Mouse (Mus musculus): ENCODE results near the gene Aqr.
"Not testable (repeated sequence)": the region's sequence is repeated elsewhere in the genome, so short reads cannot be mapped to it uniquely, and the experiment has no call there.

The Aqr gene

DNA sequence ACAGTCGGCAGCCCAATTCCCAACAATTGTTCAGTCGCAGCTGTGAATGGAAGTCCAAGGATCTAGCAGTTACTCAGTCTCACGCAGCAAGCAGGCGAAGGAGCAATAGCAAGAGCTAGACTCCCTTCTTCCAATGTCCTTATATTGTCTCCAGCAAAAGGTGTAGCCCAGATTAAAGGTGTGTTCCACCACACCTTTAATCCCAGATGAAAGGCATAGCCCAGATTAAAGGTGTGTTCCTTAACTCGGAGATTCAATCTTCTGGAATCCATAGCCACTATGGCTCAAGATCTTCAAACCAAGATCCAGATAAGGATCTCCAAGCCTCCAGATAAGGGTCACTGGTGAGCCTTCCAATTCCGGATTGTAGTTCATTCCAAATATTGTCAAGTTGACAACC is at the start of gene Aqr:
Gene Aqr, minus strand, starts transcription at position 101 of the 400 bp plus-strand sequence.
- DNase-seq (ENCODE audit: low spot score): not testable (repeated sequence)

DNA sequence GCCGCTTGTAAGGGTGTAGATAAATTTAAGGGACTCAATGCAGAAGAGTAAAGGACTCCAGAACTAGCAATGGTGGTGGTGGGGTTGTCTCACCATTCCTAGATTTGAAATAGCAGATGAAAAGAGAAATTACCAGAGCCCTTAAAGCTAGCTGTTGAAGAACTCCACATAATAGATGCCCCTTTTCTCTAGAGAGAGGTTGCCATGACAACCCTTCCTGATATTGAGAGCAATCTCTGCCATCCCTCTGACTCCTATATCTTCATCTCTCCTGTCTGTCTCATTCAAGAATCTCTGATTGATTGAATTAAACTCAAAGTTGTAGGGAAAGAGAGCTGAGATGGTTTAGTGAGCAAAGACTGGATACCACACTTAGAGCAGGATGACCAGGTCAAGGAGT is 49.7 kb upstream of the Aqr start:
- DNase-seq (ENCODE audit: low spot score): no peak

DNA sequence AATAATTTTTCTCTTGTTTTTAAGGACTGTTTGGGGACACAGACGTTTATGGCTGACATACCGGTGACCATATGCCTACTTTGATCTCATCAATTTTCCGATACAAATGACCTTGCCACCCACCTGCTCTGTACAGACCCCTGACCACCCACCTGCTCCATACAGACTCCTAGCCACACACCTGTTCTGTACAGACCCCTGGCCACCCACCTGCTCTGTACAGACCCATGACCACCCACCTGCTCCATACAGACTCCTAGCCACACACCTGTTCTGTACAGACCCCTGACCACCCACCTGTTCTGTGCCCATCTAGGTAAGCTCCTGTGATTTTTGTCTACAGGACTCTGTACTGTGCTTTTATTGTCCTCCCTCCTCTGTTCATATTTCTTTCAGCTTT is 48.8 kb upstream of the Aqr start:
- no peak for DNase-seq (ENCODE audit: low spot score)

DNA sequence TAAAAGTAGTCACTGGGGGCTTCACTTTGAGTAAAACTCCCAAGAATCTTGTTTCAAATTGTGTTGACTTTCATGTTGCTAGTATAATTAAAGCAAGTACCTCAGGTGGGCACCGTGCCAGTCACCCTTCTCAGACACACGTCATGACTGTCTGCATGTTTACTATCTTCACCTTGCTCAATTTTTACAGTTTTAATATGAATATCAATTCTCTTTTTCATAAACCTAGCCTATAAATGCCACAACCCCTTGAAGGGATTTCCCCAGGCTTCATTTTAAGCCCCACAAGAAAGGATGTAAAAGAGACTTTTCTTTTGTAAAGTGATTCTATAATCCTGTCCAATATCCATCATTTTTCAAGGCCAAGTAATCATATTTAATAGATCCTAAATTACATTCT is 44.4 kb upstream of the Aqr start:
- DNase-seq (ENCODE audit: low spot score): no peak

DNA sequence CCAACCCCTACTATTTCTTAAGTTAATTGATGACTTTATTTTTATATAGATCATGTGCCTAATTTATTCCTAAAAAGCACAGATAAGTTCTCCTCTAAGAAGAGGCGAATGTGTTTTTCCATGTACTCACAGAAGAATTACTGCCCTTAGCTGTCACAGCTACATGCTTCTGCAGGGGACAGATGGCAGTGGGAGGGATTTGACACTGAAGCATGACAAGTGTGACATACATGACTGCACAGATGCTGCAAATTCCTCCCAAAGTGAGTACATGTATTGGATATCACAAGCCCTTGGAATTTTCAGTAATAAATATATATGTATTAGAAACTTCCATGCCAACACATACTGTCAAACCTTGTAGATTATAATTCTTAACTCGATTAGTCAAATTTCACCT is 41.8 kb upstream of the Aqr start:
- no peak for DNase-seq (ENCODE audit: low spot score)

DNA sequence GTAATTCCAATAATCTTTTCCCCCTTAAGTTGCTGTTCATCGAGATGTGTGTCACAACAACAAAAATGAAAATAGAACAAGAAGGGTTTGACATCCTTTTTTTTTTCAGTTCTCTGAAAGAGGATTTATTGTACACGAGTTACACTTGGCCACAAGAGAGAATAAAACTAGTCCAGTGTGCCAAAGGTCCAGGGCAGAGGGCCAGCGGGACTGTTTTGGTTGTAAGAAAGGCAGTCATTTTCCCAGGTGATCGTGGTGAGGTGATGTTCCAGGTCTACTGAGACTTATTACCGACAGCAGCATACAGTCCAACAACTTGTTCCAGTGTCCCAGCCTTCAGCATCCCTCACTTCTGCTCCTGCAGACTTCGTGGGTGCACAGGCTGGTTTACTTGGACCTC is 18.2 kb upstream of the Aqr start:
- no peak for DNase-seq (ENCODE audit: low spot score)

DNA sequence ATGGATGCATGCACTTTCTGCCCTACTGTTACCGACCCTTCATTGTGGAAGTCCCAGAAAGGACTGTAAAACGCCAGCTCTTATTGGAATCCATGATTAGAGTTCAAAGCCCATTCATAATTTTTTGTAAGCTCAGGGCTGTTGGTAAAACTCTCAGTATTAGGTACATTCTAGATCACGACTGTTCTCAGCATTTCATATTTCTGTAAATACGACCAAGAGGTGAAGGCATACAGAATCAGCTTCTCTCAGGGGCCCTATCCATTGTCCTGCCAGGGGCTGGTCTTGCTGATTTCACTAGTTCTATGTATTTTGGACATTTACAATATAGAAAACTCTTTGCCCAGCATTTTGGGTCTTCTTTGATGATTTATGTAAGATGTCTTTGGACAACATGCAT is 14.8 kb upstream of the Aqr start:
- DNase-seq (ENCODE audit: low spot score): no peak

DNA sequence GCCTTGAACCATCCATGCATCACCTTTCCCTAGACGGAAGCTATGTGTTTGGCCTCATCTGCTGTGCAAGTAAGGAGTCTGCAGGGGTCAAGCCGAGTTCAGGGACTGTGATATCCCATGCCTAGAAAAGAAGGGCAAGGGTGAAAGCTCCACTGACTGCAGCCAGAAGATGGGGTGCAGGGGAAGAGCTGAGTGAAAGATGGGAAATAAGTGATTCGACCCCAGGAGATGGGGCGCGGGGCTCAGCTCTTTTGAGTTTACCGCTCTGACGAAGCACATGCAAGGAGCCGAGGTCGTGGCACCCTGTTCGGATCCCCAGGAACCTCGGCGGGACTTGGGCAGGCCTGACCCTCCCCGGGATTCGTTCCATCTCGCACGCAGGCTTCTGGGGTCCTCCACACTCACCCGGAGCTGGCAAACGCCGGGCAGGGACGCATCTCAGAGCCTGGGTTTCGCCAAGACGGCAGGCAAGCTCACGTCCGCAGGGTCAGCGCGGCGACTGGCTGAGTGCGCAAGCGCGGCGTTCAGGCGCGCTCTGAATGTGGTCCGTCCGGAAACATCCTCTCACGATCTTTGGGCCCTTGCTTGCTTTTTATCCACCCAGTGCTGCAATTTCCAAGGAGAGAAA is 14.2 kb upstream of the Aqr start, which contains the start of gene Zfp770:
Gene Zfp770, minus strand, starts transcription at position 538 of the 628 bp plus-strand sequence.
- DNase-seq (ENCODE audit: low spot score): peak; percentile 77

DNA sequence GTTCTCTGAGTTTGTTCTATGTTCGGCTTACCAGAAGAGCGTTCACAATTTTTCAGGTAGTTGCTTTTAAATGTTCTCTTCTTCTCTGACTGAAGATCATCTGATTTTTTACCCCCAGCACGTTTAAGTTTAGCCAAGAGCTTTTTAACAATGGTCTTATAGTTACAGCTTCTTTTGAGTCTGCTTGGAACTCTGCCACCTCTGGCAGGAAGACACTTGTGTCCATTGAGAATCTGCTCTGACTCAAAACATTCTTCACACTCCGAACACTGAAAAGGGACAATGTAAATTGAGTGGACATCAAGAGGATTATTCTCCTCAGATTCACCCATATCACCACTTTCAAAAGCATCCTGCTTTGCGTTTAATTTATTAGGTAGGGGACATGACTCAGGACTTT is 9.6 kb upstream of the Aqr start:
- DNase-seq (ENCODE audit: low spot score): no peak

DNA sequence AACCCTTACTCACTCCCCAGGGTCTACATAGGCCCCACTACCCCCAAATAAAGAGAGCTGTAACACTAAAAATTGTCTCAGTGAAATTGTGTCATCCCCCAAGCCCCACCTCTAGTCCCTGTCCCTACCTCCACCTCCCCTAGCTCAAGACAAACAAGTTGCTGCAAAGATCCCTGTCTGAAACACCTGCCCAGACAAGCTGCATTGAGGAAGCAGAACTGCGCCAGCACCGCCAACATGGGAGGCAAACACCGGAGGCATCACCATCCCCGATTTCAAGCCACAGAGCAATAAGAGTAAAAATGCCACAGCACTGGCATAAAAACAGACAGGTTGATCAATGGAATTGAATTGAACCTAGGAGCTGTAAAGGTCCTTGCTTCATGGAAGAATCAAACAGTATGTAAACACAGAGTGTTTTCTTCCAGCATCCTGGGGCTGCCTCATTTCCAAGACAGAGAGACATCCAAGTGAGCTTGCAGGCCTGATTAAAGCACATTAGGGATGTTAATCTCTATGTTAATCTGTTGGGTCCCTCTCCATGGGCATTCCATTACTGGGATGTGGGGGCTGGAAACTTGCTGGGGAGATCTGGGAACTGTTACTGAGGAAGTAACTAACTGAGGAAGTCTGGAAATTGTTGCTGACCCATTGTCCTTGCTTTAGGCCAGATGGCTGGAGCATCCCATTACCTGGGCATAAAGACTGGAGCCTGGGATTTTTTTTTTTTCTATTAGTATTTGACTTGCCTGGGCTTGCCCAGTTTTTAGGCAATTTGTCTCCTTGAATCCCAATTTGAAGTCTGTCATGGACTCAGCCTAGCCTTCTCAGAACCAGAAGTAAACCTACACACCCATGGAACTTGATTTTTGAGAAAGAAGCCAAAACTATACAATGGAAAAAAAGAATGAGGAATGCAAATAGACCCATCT is 8.8 kb downstream of the Aqr start:
- no peak for DNase-seq (ENCODE audit: low spot score)

DNA sequence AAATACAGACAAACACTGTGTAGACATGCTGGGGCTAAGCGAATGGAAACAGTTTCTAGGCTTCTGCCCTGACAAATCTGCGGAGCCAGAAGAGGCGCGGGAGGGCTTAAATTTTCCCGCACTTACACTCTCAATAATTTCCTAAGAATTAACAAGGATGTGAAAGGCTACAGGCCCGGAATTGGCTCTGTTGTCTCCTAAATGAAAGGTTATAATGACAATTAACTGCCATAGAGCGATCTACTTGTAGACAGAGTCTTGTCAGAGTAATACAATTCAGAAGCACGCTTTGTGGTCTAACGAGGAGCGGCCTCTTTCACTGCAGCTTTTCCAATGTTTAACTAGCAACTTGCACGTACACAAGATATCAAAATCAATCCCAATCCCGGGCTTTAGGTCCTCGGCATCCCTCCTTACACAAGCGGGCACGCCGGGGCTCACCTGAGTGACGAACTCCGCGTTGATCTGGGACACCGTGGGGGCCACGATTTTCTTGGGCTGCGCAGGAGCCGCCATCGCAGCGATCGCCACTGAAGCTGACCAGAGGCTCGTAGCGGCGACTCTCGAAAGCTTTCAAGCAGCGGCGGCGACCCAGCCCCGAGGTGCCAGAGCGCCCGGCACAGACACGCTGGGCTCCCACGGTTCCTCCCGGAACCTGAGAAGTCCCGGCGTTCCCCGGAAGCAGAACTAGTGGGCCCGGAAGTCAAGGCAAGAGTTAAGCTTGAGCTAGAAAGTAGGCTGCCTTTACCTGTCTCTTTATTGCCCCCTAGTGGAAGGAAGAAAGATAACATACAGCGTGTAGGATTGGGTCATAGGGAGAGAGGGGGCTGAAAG is 12.0 kb downstream of the Aqr start:
- DNase-seq (ENCODE audit: low spot score): peak; percentile 58

DNA sequence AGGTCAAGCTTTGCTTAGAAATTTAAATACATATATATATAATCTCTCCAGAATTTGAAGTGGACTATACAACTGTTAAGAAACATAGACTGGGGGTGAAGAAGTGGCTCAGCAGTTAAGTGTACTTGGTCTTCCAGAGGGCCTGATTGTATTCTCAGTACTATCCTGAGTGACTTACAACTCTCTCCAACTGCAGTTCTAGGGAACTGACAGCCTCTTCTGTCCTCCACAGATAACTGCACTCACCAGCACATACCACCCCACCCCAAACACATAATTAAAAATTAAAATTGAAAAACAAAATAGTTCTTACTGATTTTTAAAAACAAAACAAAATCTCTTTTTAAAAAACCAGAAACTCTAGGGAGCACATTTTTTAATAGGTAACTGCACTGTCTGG is 13.6 kb downstream of the Aqr start:
- DNase-seq (ENCODE audit: low spot score): no peak

DNA sequence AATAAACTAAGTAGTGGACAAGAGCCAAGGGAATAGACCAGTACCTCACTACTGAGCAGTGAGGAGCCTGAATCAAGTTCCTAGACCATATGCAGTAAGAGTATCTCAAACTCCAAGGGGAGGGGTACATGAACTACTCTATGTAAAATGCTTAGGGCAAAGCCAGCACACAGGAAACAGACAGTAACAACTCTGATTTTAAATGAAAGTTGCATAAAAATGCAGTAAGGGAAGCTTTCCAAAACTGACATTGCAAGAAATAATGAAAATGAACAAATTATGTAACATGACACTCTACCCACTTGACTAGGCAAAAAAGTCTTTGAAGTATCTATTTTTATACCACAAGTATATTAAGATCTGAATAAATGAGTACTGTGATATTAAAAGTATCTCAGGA is 19.0 kb downstream of the Aqr start:
- no peak for DNase-seq (ENCODE audit: low spot score)

DNA sequence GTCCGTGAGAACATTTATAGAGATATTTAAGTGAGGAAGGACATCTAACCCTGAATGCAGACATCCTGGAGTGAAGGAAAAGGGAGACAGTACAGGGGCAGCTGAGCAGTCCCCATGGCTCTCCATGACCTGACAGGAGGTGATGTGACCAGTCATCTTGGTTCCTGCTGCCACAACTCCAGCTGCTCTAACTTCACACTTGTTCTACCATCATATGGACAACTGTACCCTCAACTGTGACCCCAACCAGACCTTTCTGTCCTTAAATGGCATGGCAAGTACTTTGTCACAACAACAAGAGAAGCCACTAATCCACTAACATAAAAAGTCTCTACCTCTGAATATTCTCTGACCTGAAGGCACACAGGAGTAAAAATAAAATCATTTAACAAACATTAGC is 24.8 kb downstream of the Aqr start:
- DNase-seq (ENCODE audit: low spot score): no peak

DNA sequence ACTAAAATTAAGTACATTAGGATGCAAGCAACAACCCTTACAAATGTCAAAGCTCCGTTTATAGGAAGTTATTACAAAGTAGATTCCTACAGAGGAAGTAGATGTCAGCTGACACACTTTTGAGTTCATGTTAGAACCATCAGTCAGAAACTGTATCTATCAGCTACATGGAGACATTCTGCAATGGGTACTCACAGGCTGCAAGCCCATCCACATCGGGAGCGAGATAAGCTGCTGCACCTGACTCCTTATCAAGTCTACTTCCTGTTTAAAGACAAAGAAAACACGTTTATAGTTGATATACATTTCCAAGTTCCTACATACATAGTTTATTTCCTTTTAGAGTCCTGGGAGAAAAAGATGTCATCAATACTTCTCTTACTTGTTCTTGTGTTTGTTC is 29.5 kb downstream of the Aqr start:
- no peak for DNase-seq (ENCODE audit: low spot score)

DNA sequence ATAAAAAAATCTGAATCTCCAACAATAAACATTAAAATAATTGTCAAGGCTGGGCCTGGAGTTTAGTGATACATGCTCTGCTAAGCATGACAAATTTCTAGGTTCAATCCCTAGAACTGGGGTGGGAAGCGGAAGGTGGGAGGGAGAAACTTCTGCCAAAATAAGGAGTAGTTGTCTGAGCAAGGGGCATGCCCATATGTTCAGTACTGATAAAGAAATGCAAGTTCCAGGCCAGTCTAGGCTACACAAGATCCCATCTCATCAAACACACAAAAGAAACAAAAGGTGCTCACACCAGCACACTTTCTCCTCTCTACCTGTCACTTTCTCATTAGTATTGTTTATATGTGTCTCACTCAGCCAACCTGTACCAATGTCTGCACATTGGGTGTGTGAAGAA is 30.2 kb downstream of the Aqr start:
- DNase-seq (ENCODE audit: low spot score): no peak

DNA sequence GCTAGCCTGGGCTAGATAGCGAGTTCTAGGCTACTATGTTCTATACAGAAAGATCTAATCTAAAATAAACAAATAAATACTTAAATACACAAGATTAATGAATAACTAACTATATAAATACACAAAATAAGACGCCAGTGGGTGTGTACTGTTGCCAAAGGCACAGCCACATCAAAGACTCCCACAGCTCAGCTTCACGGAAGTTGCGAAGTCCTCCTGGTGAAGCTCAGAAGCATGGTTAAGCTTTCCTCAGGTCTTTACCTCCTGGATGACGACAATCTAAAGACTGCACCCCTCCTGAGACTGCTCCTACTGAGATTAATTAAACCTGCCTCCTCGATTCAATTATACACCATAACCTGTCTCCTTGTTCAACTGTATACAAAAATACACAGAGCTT is 33.6 kb downstream of the Aqr start:
- DNase-seq (ENCODE audit: low spot score): no peak

DNA sequence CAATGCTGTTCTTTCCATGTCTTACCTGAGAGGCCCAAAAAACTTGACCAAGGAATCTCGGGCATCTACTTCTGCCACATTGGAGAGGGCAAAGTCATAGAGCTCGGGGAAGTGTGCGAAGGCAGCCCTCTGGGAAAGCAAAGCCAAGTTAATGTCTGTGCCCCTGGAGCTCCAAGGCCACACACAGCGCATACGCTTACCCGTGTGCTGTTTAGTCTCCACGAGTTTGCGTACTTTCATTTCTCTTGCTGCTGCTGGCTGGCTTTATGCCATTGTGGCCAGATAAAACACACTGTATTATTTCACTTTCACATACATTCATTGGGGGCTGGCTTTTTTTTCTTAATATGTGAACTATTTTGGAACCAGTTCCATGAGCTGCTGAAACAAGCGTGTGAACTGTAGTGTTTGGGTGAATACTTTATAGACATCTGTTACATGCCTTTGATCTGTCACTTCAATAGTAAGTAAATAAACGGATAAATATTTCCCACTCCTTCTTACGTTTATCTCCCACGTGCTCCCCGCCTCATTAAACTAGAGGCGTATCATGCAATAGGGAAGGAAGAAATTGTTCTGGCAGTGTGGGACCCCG is 39.9 kb downstream of the Aqr start:
- DNase-seq (ENCODE audit: low spot score): no peak

DNA sequence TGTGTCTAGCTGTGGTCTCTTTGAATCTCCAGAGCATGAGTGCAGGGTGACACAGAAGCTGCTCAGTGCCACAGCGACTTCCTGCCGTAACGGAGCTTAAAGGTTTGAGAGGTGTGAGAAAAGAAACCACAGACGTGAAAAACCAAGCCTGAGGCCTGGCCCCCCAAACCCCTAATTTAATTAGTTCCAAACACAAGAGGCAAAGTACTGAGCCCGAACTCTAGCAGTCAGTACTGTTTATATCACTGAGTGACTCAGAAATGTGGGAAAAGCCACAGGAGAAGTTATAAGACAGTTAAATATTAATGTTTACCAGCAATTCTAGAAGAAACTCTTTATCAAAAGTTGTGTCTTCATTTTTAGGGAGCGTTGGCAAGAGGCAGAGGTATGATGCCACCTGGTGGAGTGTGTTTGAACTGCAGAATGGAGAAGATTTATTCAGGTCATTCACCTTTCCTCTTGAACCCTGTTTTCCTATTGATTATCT is 41.5 kb downstream of the Aqr start:
- peak; percentile 40 for DNase-seq (ENCODE audit: low spot score)

DNA sequence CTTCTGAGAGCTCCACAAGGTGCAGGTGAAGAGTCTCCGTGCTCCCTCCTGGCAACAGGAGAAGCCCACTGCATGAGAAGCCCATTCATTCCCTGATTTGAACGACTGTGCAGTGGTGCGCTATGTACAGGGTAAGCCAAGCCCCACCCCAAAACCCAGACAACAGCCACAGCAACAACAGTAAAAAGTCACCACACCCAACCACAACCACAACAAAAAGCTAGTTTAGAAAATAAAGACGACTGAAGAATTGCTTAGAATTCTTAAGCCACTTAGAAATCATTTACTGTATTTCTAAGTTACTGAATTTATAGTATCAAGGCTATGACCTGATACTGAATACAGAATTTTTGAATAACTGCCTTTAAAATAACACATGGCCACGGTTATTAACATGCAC is 41.9 kb downstream of the Aqr start:
- DNase-seq (ENCODE audit: low spot score): no peak

DNA sequence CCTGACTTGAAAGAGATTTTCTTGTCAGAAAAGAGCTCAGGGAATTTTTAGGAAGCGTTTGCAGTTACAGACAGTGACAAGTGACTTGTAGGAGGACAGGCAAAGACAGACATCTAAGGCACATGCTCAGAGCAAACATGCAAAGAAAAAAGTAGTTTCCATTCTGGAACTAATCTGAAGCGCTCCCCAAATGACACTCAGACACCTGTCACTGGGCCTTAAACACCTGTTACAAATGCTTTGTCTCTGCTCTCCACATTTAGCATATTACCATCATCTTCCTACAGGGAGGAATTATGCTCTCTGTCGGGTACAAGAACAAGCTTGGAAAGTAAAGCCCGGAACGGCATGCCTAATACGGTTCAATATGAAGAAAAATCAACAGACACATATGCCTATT is 43.0 kb downstream of the Aqr start:
- DNase-seq (ENCODE audit: low spot score): no peak

DNA sequence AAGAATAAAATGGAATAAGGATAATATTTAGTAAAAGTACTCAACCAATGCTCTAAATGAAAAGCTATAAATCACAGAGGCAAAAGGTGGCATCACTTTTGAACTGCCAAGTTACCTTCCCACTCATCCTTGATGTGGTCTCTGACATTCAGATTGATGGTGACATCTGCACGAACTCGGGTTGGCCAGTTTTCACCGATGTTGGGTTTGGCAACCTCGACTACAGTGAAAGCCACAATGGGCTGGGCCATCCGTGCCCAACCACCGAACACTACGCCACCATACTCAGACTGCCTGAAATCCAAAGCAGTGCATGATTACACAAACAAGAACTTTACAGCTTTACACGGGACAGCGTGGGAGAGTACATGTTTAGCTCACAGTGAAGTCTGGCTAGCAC is 50.1 kb downstream of the Aqr start:
- DNase-seq (ENCODE audit: low spot score): no peak
